Mouse (Mus musculus): ENCODE data around the gene Olfr887. TPM values are rescaled to one million over a fixed set of nuclear protein-coding genes. Genes with fewer than 3 reads are reported as not detected.

Gene Olfr887
- not detected for polyA plus RNA-seq (2021)

DNA sequence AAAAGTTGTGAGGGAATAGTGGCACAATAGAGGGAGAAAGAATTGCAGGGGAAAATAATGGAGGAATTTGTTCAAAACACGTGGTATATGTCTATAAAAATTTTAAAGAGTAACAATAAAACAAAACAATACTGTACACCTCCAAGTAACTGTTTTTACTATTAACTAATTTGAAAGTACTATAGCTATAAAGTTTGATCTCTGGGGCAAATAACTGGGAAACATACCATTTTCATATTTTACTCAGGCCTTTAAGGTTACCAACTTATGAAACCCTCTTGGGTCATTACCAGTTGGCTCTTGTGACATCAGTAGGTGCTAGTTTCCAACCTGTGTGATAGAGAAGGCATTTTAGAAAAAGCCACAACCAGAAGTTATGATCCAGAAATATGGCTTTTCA lies at the start of gene Olfr887:
Gene Olfr887 (plus strand): TSS at position 301 of the 400 bp plus-strand sequence.
- POLR2A ChIA-PET = no interaction called here
- H3K27me3 ChIP-seq = no peaks in the 10 kb centered on the region
- CTCF ChIA-PET = no interaction called here
- no peak for TF ChIP-seq CTCF (IDR thresholded peaks at IDR 0.05)
- ATAC-seq (no peak), DNase-seq (ENCODE audit: low read depth, low spot score) (no peak)
- in situ Hi-C loops (cut with MboI; ENCODE audit: low pct_unique_long_range_greater_than_20kb) = no loop called here

DNA sequence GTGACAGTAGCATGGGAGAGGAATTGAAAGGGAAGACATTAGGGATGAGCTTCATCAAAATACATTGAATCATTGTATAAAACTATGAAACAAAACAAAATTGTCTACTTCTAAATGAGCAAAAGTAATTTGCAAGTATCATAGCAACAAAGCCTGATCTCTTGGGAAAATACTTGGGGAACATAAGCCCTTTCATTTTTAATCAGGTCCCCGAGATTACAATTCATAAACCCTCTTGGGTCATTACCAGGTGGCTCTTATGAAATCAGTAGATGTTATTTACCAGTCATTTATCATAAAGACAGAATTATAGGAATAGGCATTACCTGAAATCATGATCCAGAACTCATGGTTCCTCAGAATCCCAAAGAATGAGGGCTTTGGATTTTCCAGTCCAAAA lies 37.6 kb upstream of the Olfr887 start, which contains the start of gene Olfr884:
Gene Olfr884 (plus strand): TSS at position 301 of the 400 bp plus-strand sequence.
- no peak for DNase-seq (ENCODE audit: low read depth, low spot score)
- POLR2A ChIA-PET = no interaction called here
- in situ Hi-C loops (cut with MboI; ENCODE audit: low pct_unique_long_range_greater_than_20kb) = no loop called here

DNA sequence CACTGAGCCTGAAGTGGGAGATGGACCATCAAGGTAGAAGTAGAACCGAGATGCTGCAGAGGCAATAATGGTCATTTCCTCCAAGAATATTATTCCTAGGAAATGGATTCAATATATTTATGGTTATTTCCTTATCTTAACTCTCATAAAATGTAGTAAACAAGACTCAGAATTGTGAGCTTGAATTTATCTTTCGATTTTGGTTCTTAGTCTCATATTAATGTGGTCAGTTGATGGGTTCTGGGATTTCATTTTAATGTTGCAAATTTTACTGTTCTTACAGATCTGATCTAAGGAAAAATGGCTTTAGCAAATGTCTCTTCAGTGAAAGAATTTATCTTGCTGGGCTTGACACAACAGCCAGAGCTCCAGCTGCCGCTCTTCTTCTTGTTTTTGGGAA lies 22.9 kb upstream of the Olfr887 start, which contains the start of gene Olfr885:
Gene Olfr885 (plus strand): TSS at position 301 of the 400 bp plus-strand sequence.
- ChIA-PET POLR2A (no interaction called here), CTCF (no interaction called here)

More for the DNA sequence above, 37.6 kb upstream of the Olfr887 start, which contains the start of gene Olfr884:
- CTCF ChIA-PET = no interaction called here
- ATAC-seq = no peak
- H3K27me3 ChIP-seq = no peaks in the 10 kb centered on the region
- no peak for TF ChIP-seq CTCF (IDR thresholded peaks at IDR 0.05)

DNA sequence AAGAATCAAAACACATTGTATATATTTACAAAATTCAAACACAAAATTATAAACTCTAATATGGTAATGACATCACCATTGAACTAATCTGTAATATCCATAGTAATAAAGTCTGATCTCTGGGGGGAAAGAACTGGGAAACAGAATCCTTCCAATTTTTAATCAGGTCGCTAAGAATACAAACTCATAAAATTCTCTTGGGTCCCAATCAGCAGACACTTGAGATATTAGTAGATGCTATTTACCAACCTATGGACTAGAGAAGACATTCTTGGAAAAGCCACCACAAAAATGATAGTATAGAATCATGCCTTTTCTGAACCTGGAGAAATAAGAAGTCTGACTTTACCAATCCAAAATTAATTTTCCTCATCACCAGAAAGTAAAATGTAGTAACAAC lies 24.0 kb downstream of the Olfr887 start, which contains the start of gene Olfr888:
Gene Olfr888 (plus strand): TSS at position 301 of the 400 bp plus-strand sequence.
- no peak for ATAC-seq
- POLR2A ChIA-PET = no interaction called here
- no peaks in the 10 kb centered on the region for H3K27me3 ChIP-seq
- no peak for DNase-seq (ENCODE audit: low read depth, low spot score)
- in situ Hi-C loops (cut with MboI; ENCODE audit: low pct_unique_long_range_greater_than_20kb) = no loop called here
- no peak for TF ChIP-seq CTCF (IDR thresholded peaks at IDR 0.05)
- CTCF ChIA-PET = no interaction called here

More for the DNA sequence above, 22.9 kb upstream of the Olfr887 start, which contains the start of gene Olfr885:
- no peaks in the 10 kb centered on the region for H3K27me3 ChIP-seq
- no peak for TF ChIP-seq CTCF (IDR thresholded peaks at IDR 0.05)
- in situ Hi-C loops (cut with MboI; ENCODE audit: low pct_unique_long_range_greater_than_20kb) = no loop called here
- ATAC-seq (no peak), DNase-seq (ENCODE audit: low read depth, low spot score) (no peak)

DNA sequence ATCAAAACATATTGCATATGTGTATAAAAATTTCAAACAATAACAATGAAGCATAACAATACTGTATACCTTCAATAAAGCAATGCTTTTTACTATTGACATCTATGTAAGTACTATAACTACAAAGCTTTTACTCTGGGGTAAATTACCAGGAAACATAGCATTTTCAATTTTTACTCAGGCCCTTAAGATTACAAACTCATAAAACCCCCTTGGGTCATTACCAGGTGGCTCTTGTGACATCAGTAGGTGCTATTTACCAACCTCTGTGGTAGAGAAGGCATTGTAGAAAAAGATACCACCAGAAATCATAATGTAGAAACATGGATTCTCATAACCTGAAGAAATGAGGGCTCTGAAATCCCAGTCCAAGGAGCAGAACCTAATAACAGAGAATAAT lies 31.0 kb downstream of the Olfr887 start, which contains the start of gene Olfr889:
Gene Olfr889 (plus strand): TSS at position 301 of the 400 bp plus-strand sequence.
- DNase-seq (ENCODE audit: low read depth, low spot score) = no peak
- POLR2A ChIA-PET = no interaction called here
- in situ Hi-C loops (cut with MboI; ENCODE audit: low pct_unique_long_range_greater_than_20kb) = no loop called here
- H3K27me3 ChIP-seq = no peaks in the 10 kb centered on the region
- ATAC-seq = no peak
- TF ChIP-seq CTCF (IDR thresholded peaks at IDR 0.05) = no peak
- CTCF ChIA-PET = no interaction called here

Other genes with a start within 250 kb of the Olfr887 start
- not detected for gene Olfr877, start 229.8 kb upstream of the Olfr887 start, polyA plus RNA-seq (2021)
- not detected for gene Olfr145, start 187.3 kb upstream of the Olfr887 start, polyA plus RNA-seq (2021)
- gene Olfr878, start 166.2 kb upstream of the Olfr887 start, polyA plus RNA-seq (2021) = not detected
- not detected for gene Olfr881, start 92.2 kb upstream of the Olfr887 start, polyA plus RNA-seq (2021)
- gene Olfr883, start 58.3 kb upstream of the Olfr887 start, polyA plus RNA-seq (2021) = not detected
- gene Olfr884, start 37.5 kb upstream of the Olfr887 start, polyA plus RNA-seq (2021) = not detected
- gene Olfr885, start 22.8 kb upstream of the Olfr887 start, polyA plus RNA-seq (2021) = not detected
- gene Olfr888, start 24.1 kb downstream of the Olfr887 start, polyA plus RNA-seq (2021) = not detected
- 0.05 TPM for gene Olfr889, start 31.1 kb downstream of the Olfr887 start, polyA plus RNA-seq (2021)
- not detected for gene Olfr890, start 58.4 kb downstream of the Olfr887 start, polyA plus RNA-seq (2021)
- gene Olfr891, start 96.7 kb downstream of the Olfr887 start, polyA plus RNA-seq (2021) = not detected
- gene Olfr893, start 124.3 kb downstream of the Olfr887 start, polyA plus RNA-seq (2021) = not detected
- gene Olfr894, start 134.0 kb downstream of the Olfr887 start, polyA plus RNA-seq (2021) = not detected
- gene Olfr143, start 168.7 kb downstream of the Olfr887 start, polyA plus RNA-seq (2021) = not detected
- gene Olfr895, start 183.8 kb downstream of the Olfr887 start, polyA plus RNA-seq (2021) = not detected
- gene Olfr896-ps1, start 207.0 kb downstream of the Olfr887 start, polyA plus RNA-seq (2021) = not detected
- gene Olfr25, start 245.0 kb downstream of the Olfr887 start, polyA plus RNA-seq (2021) = not detected